Mouse (Mus musculus) G1E (cell line): ENCODE measurements around the gene Spred1. TPM values are rescaled to one million over a fixed set of nuclear protein-coding genes. Genes with fewer than 3 reads are reported as not detected.

Source experiments
- ATAC-seq: 2 replicates; pipeline ENCODE4 v1.8.0; 2016; ENCODE audit warnings: mild to moderate bottlenecking; ENCODE audit not compliant: insufficient number of reproducible peaks, poor library complexity, low FRiP score, severe bottlenecking; ENCODE audit errors: extremely low read depth
- DNase-seq: peaks from one replicate; pipeline ENCODE4 v3.0.0; 2012; ENCODE audit warnings: low spot score
- H3K27me3 ChIP-seq: 2 replicates; pipeline ENCODE4 v1.6.1; 2012; ENCODE audit warnings: mild to moderate bottlenecking, low read length, inconsistent platforms; ENCODE audit not compliant: insufficient read depth
- H3K36me3 ChIP-seq: replicated peaks from 2 replicates; pipeline ENCODE3; 2012; ENCODE audit warnings: mild to moderate bottlenecking, inconsistent platforms
- H3K4me1 ChIP-seq: 2 replicates; pipeline ENCODE4 v1.6.1; 2012; ENCODE audit warnings: low read depth, low read length, inconsistent platforms, mixed read lengths; ENCODE audit not compliant: insufficient read depth
- H3K4me3 ChIP-seq: 2 replicates; pipeline ENCODE4 v1.5.1; 2012; ENCODE audit warnings: low read depth, mild to moderate bottlenecking, inconsistent platforms, low read length, moderate library complexity, mixed read lengths
- H3K9me3 ChIP-seq: replicated peaks from 2 replicates; pipeline ENCODE4 v1.6.1; 2012; ENCODE audit warnings: inconsistent platforms
- CTCF ChIP-seq: IDR thresholded peaks from 2 replicates; pipeline ENCODE4 v1.5.1; 2012; ENCODE audit warnings: low read depth, low read length, inconsistent platforms, mixed read lengths
- GATA1 ChIP-seq: IDR thresholded peaks from 2 replicates; pipeline ENCODE4 v1.6.1; 2012; ENCODE audit warnings: borderline replicate concordance, low read length, inconsistent platforms, mixed read lengths
- GATA2 ChIP-seq: IDR thresholded peaks from 2 replicates; pipeline ENCODE4 v1.6.1; 2012; ENCODE audit warnings: low read depth, low read length, inconsistent platforms, borderline replicate concordance
- POLR2AphosphoS5 ChIP-seq: IDR thresholded peaks from 2 replicates; pipeline ENCODE4 v1.6.1; 2012; ENCODE audit warnings: low read depth, low read length, inconsistent platforms; ENCODE audit not compliant: insufficient replicate concordance
- TAL1 ChIP-seq: conservative IDR thresholded peaks from 2 replicates; pipeline ENCODE4 v1.6.1; 2012; ENCODE audit warnings: low read depth, low read length, inconsistent platforms, mixed read lengths
- polyA plus RNA-seq: library from polyadenylated mRNA; stranded (reverse); fragments of >175 nt; gene quantifications from 2 replicates; pipeline ENCODE4 v1.2.3, GENCODE M21; 2012
- total RNA-seq, 2 experiments: library from RNA; stranded (forward) in 1 of 2; stranded (reverse) in 1 of 2; fragments of 200-1000 nt in 1 of 2; fragments of >200 nt in 1 of 2; fragmentation: Nextera tagmentation in 1 of 2; gene quantifications; 2 replicates each; pipeline ENCODE4 v1.2.3; 2014 to 2017

Gene Spred1
- total and polyA plus RNA-seq, 3 experiments: 3.9 to 78.1 (median 42.1) TPM

GRCm38 (mm10) chr2:117099316-117099715, 21.9 kb upstream of the Spred1 start:
- no peak for DNase-seq
- Histone ChIP-seq H3K36me3 (no peaks in the 10 kb centered on the region), H3K4me3 (no peak overlapping the region), H3K27me3 (no peaks in the 10 kb centered on the region), H3K4me1 (peaks cover 43% of the 10 kb centered on the region), H3K9me3 (no peaks in the 10 kb centered on the region)
- no peak for TF ChIP-seq POLR2AphosphoS5
- TF ChIP-seq GATA2: no peak
- no peak for TF ChIP-seq TAL1
- TF ChIP-seq GATA1: no peak
- no peak for TF ChIP-seq CTCF
- ATAC-seq: no peak

- ATAC-seq (no peak), DNase-seq (no peak)
- H3K9me3 ChIP-seq: no peaks in the 10 kb centered on the region
- H3K4me1 ChIP-seq: peaks cover 20% of the 10 kb centered on the region
- no peak for TF ChIP-seq CTCF
- TF ChIP-seq TAL1: no peak
- no peak for TF ChIP-seq POLR2AphosphoS5
- TF ChIP-seq GATA1: no peak
- no peak for TF ChIP-seq GATA2
- no peaks in the 10 kb centered on the region for H3K36me3 ChIP-seq
- H3K4me3 ChIP-seq: no peak overlapping the region
- H3K27me3 ChIP-seq: no peaks in the 10 kb centered on the region
Observed at GRCm38 (mm10) chr2:117103461-117103860, 17.7 kb upstream of the Spred1 start.

GRCm38 (mm10) chr2:117105407-117105806, 15.8 kb upstream of the Spred1 start:
- DNase-seq (no peak), ATAC-seq (no peak)
- Histone ChIP-seq H3K36me3 (no peaks in the 10 kb centered on the region), H3K4me1 (peaks cover 15% of the 10 kb centered on the region), H3K27me3 (no peaks in the 10 kb centered on the region), H3K4me3 (no peak overlapping the region; the same call in 1 of the 2 replicates), H3K9me3 (no peaks in the 10 kb centered on the region)
- TF ChIP-seq GATA2: no peak
- TF ChIP-seq GATA1: no peak
- TF ChIP-seq CTCF: no peak
- TF ChIP-seq TAL1: no peak
- TF ChIP-seq POLR2AphosphoS5: no peak

GRCm38 (mm10) chr2:117108059-117108458, 13.1 kb upstream of the Spred1 start:
- no peak for DNase-seq
- TF ChIP-seq POLR2AphosphoS5: no peak
- TF ChIP-seq CTCF: no peak
- TF ChIP-seq GATA2: no peak
- TF ChIP-seq TAL1: no peak
- no peak for TF ChIP-seq GATA1
- ATAC-seq: no peak
- H3K27me3 ChIP-seq: no peaks in the 10 kb centered on the region
- no peak overlapping the region for H3K4me3 ChIP-seq
- H3K4me1 ChIP-seq: peaks cover 15% of the 10 kb centered on the region
- no peaks in the 10 kb centered on the region for H3K36me3 ChIP-seq
- no peaks in the 10 kb centered on the region for H3K9me3 ChIP-seq

GRCm38 (mm10) chr2:117109296-117109695, 11.9 kb upstream of the Spred1 start:
- H3K4me3 ChIP-seq: no peak overlapping the region
- DNase-seq (no peak), ATAC-seq (no peak)
- no peak for TF ChIP-seq POLR2AphosphoS5
- TF ChIP-seq GATA2: no peak
- TF ChIP-seq GATA1: no peak
- no peak for TF ChIP-seq CTCF
- no peak for TF ChIP-seq TAL1
- H3K9me3 ChIP-seq: no peaks in the 10 kb centered on the region
- no peaks in the 10 kb centered on the region for H3K36me3 ChIP-seq
- H3K4me1 ChIP-seq: peaks cover 17% of the 10 kb centered on the region
- no peaks in the 10 kb centered on the region for H3K27me3 ChIP-seq

- no peaks in the 10 kb centered on the region for H3K9me3 ChIP-seq
- no peaks in the 10 kb centered on the region for H3K27me3 ChIP-seq
- ATAC-seq (no peak), DNase-seq (no peak)
- no peaks in the 10 kb centered on the region for H3K36me3 ChIP-seq
- no peak overlapping the region for H3K4me3 ChIP-seq
- H3K4me1 ChIP-seq: peaks cover 17% of the 10 kb centered on the region
- TF ChIP-seq CTCF (no peak), POLR2AphosphoS5 (no peak), GATA1 (no peak), GATA2 (no peak), TAL1 (no peak)
Observed at GRCm38 (mm10) chr2:117110355-117110866, 10.8 kb upstream of the Spred1 start.
